Mouse (Mus musculus) neural tube, embryonic 15.5 days (tissue): ENCODE results near the gene Zpbp2. TPM values are rescaled to one million over a fixed set of nuclear protein-coding genes. Genes with fewer than 3 reads are reported as not detected.
A peak's percentile ranks its signal among the peaks of the same experiment; 100 is the strongest.
"Not testable (repeated sequence)": the region's sequence is repeated elsewhere in the genome, so short reads cannot be mapped to it uniquely, and the experiment has no call there.

Experiments used
- ATAC-seq: fragments of 200-750 bp; cut with Nextera tagmentation; 2 replicates; pipeline ENCODE4 v1.8.0; 2017; ENCODE audit warnings: mild to moderate bottlenecking, moderate TSS enrichment, moderate library complexity; ENCODE audit not compliant: low FRiP score
- H3K27ac ChIP-seq: fragments of 300-500 bp; sonication (generic); replicated peaks from 2 replicates; pipeline ENCODE4 v1.5.1; 2015; ENCODE audit warnings: mild to moderate bottlenecking, inconsistent platforms
- H3K27me3 ChIP-seq: fragments of 300-500 bp; sonication (generic); replicated peaks from 2 replicates; pipeline ENCODE4 v1.6.1; 2015; ENCODE audit warnings: inconsistent platforms
- H3K36me3 ChIP-seq: fragments of 300-500 bp; sonication (generic); 2 replicates; pipeline ENCODE4 v1.6.1; 2015; ENCODE audit warnings: inconsistent platforms
- H3K4me1 ChIP-seq: fragments of 300-500 bp; sonication (generic); 2 replicates; pipeline ENCODE4 v1.6.1; 2015; ENCODE audit warnings: inconsistent platforms
- H3K4me2 ChIP-seq: fragments of 300-500 bp; sonication (generic); 2 replicates; pipeline ENCODE4 v1.6.1; 2015; ENCODE audit warnings: inconsistent platforms, mild to moderate bottlenecking, moderate library complexity
- H3K4me3 ChIP-seq: fragments of 300-500 bp; sonication (generic); replicated peaks from 2 replicates; pipeline ENCODE4 v1.5.1; 2015; ENCODE audit warnings: mild to moderate bottlenecking, inconsistent platforms
- H3K9ac ChIP-seq: fragments of 300-500 bp; sonication (generic); replicated peaks from 2 replicates; pipeline ENCODE4 v1.6.1; 2015; ENCODE audit warnings: mild to moderate bottlenecking, inconsistent platforms
- H3K9me3 ChIP-seq: fragments of 300-500 bp; sonication (generic); replicated peaks from 2 replicates; pipeline ENCODE4 v1.6.1; 2016; ENCODE audit warnings: inconsistent platforms
- WGBS: fragments of 180-500 bp; shearing (Covaris S2); methylation state at CpG from one replicate; pipeline ENCODE4 v1.1.7; 2015; ENCODE audit warnings: mixed read lengths; 5-methylcytosine and 5-hydroxymethylcytosine counted together
- polyA plus RNA-seq: library from polyadenylated mRNA; unstranded; fragments of >200 nt; fragmentation: Nextera tagmentation; extraction: Ambion mirVana; gene quantifications from 2 replicates; pipeline ENCODE4 v1.2.1, GENCODE M21; 2015

Zpbp2 gene
- polyA plus RNA-seq, 1 experiment from 2014 or later, result not detected

- 94% methylated on average over 3 of the region's 3 CpGs for WGBS
- Histone ChIP-seq H3K9ac (no peak overlapping the region), H3K4me1 (peaks cover 9% of the 10 kb centered on the region; the same call in 1 of the 2 replicates), H3K4me3 (no peak overlapping the region), H3K36me3 (no peaks in the 10 kb centered on the region), H3K4me2 (no peak overlapping the region), H3K27me3 (peaks cover 25% of the 10 kb centered on the region), H3K9me3 (no peaks in the 10 kb centered on the region), H3K27ac (no peak overlapping the region)
- no peak for ATAC-seq
These were observed 45.1 kb downstream of the Zpbp2 start for GRCm38 (mm10) chr11:98595955-98596354.

- 54% methylated on average over 6 of the region's 6 CpGs for WGBS
These were observed 46.5 kb downstream of the Zpbp2 start for GRCm38 (mm10) chr11:98597363-98597762.

GRCm38 (mm10) chr11:98597991-98598390 is 47.1 kb downstream of the Zpbp2 start, which contains the start of gene Lrrc3c:
Gene Lrrc3c, plus strand, starts transcription at chr11:98598291.
- Histone ChIP-seq H3K4me2 (peak within 1 kb of the TSS; percentile 9; the same call in 1 of the 2 replicates), H3K27ac (no peak within 1 kb of the TSS), H3K27me3 (peaks cover 25% of the 10 kb centered on the region), H3K4me1 (peaks cover 13% of the 10 kb centered on the region), H3K9ac (no peak within 1 kb of the TSS), H3K4me3 (no peak within 1 kb of the TSS), H3K9me3 (no peaks in the 10 kb centered on the region), H3K36me3 (no peaks in the 10 kb centered on the region)
- no peak for ATAC-seq
- 88% methylated on average over 8 of the region's 8 CpGs for WGBS

More at GRCm38 (mm10) chr11:98597363-98597762, 46.5 kb downstream of the Zpbp2 start:
- no peak overlapping the region for H3K27ac ChIP-seq
- no peak overlapping the region for H3K4me3 ChIP-seq
- H3K4me2 ChIP-seq, result no peak overlapping the region
- H3K4me1 ChIP-seq, result peaks cover 13% of the 10 kb centered on the region
- no peaks in the 10 kb centered on the region for H3K36me3 ChIP-seq
- H3K9me3 ChIP-seq, result no peaks in the 10 kb centered on the region
- peaks cover 25% of the 10 kb centered on the region for H3K27me3 ChIP-seq
- ATAC-seq, result no peak
- no peak overlapping the region for H3K9ac ChIP-seq

GRCm38 (mm10) chr11:98598851-98599290 is 48.0 kb downstream of the Zpbp2 start:
- 64% methylated on average over 18 of the region's 18 CpGs for WGBS
- Histone ChIP-seq H3K27ac (no peak overlapping the region), H3K36me3 (no peaks in the 10 kb centered on the region), H3K4me1 (peaks cover 13% of the 10 kb centered on the region), H3K9me3 (no peaks in the 10 kb centered on the region), H3K4me3 (no peak overlapping the region), H3K9ac (no peak overlapping the region), H3K27me3 (peaks cover 25% of the 10 kb centered on the region), H3K4me2 (peak overlapping the region; percentile 9; the same call in 1 of the 2 replicates)
- no peak for ATAC-seq

GRCm38 (mm10) chr11:98599291-98599690 is 48.4 kb downstream of the Zpbp2 start:
- H3K27me3 ChIP-seq, result peaks cover 25% of the 10 kb centered on the region
- H3K36me3 ChIP-seq, result no peaks in the 10 kb centered on the region
- no peak overlapping the region for H3K9ac ChIP-seq
- H3K4me2 ChIP-seq, result peak overlapping the region; percentile 9; the same call in 1 of the 2 replicates
- H3K4me1 ChIP-seq, result peaks cover 13% of the 10 kb centered on the region
- H3K9me3 ChIP-seq, result no peaks in the 10 kb centered on the region
- no peak for ATAC-seq
- H3K27ac ChIP-seq, result no peak overlapping the region
- H3K4me3 ChIP-seq, result no peak overlapping the region
- WGBS, result 37% methylated on average over 18 of the region's 18 CpGs

- WGBS, result 1% methylated on average over 20 of the region's 20 CpGs
- peak overlapping the region; percentile 29 for H3K4me3 ChIP-seq
- peaks cover 13% of the 10 kb centered on the region for H3K4me1 ChIP-seq
- H3K36me3 ChIP-seq, result no peaks in the 10 kb centered on the region
- no peak overlapping the region for H3K27ac ChIP-seq
- H3K9me3 ChIP-seq, result no peaks in the 10 kb centered on the region
- H3K4me2 ChIP-seq, result peak overlapping the region; percentile 58
- H3K9ac ChIP-seq, result no peak overlapping the region
- H3K27me3 ChIP-seq, result peaks cover 27% of the 10 kb centered on the region
- no peak for ATAC-seq
These were observed 51.3 kb downstream of the Zpbp2 start for GRCm38 (mm10) chr11:98602090-98602690.

- Histone ChIP-seq H3K9me3 (no peaks in the 10 kb centered on the region), H3K36me3 (no peaks in the 10 kb centered on the region), H3K4me3 (no peak overlapping the region), H3K4me2 (no peak overlapping the region), H3K27me3 (peaks cover 17% of the 10 kb centered on the region), H3K4me1 (peaks cover 8% of the 10 kb centered on the region), H3K27ac (no peak overlapping the region), H3K9ac (no peak overlapping the region)
- no peak for ATAC-seq
- 79% methylated on average over 2 of the region's 2 CpGs for WGBS
These were observed 53.1 kb downstream of the Zpbp2 start for GRCm38 (mm10) chr11:98603953-98604352.

- peaks cover 11% of the 10 kb centered on the region; the same call in 1 of the 2 replicates for H3K27me3 ChIP-seq
These were observed 54.0 kb downstream of the Zpbp2 start for GRCm38 (mm10) chr11:98604911-98605310.

GRCm38 (mm10) chr11:98606763-98607162 is 55.9 kb downstream of the Zpbp2 start:
- Histone ChIP-seq H3K4me2 (no peak overlapping the region), H3K4me3 (no peak overlapping the region), H3K27ac (no peak overlapping the region), H3K27me3 (peaks cover 6% of the 10 kb centered on the region; the same call in 1 of the 2 replicates), H3K4me1 (peaks cover 4% of the 10 kb centered on the region), H3K9me3 (no peaks in the 10 kb centered on the region), H3K9ac (no peak overlapping the region), H3K36me3 (no peaks in the 10 kb centered on the region)
- no peak for ATAC-seq
- WGBS, result 12% methylated on average over 3 of the region's 3 CpGs

More at GRCm38 (mm10) chr11:98604911-98605310, 54.0 kb downstream of the Zpbp2 start:
- not testable (repeated sequence) for ATAC-seq, H3K4me1 ChIP-seq, H3K4me3 ChIP-seq, H3K9me3 ChIP-seq, H3K4me2 ChIP-seq, H3K9ac ChIP-seq, H3K27ac ChIP-seq, H3K36me3 ChIP-seq
- 73% methylated on average over 6 of the region's 6 CpGs for WGBS

Other genes starting within 250 kb of the Zpbp2 start
- 13.7 and 16.3 TPM in 2 replicates for gene Neurod2, start 221.4 kb upstream of the Zpbp2 start, polyA plus RNA-seq
- gene Ppp1r1b, start 202.7 kb upstream of the Zpbp2 start, polyA plus RNA-seq, result 2.5 and 3.7 TPM in 2 replicates
- 31.6 and 37.6 TPM in 2 replicates for gene Stard3, start 192.7 kb upstream of the Zpbp2 start, polyA plus RNA-seq
- 1.4 and 1.7 TPM in 2 replicates for gene Tcap, start 167.3 kb upstream of the Zpbp2 start, polyA plus RNA-seq
- 2.2 and 2.9 TPM in 2 replicates for gene Pnmt, start 164.6 kb upstream of the Zpbp2 start, polyA plus RNA-seq
- gene Pgap3, start 150.6 kb upstream of the Zpbp2 start, polyA plus RNA-seq, result 7.4 and 9.6 TPM in 2 replicates
- 7.3 and 9.4 TPM in 2 replicates for gene Erbb2, start 138.6 kb upstream of the Zpbp2 start, polyA plus RNA-seq
- 243 and 278 TPM in 2 replicates for gene Mien1, start 112.1 kb upstream of the Zpbp2 start, polyA plus RNA-seq
- gene Grb7, start 104.7 kb upstream of the Zpbp2 start, polyA plus RNA-seq, result 1.1 and 8.3 TPM in 2 replicates
- 0.18 and 1.3 TPM in 2 replicates for gene Ikzf3, start 5.1 kb upstream of the Zpbp2 start, polyA plus RNA-seq
- 92.9 and 99.8 TPM in 2 replicates for gene Ormdl3, start 36.3 kb downstream of the Zpbp2 start, polyA plus RNA-seq
- gene Lrrc3c, start 47.2 kb downstream of the Zpbp2 start, polyA plus RNA-seq, result not detected in 2 replicates
- gene Gm12355, start 74.6 kb downstream of the Zpbp2 start, polyA plus RNA-seq, result 0.42 and 0.79 TPM in 2 replicates
- not detected in 2 replicates for gene Gsdma3, start 75.3 kb downstream of the Zpbp2 start, polyA plus RNA-seq
- 0.14 and 0.15 TPM in 2 replicates for gene Gsdma2, start 95.7 kb downstream of the Zpbp2 start, polyA plus RNA-seq
- gene Gsdma, start 113.3 kb downstream of the Zpbp2 start, polyA plus RNA-seq, result 0.06 TPM in 1 of 2 replicates, not detected in the other
- 185 and 191 TPM in 2 replicates for gene Psmd3, start 131.5 kb downstream of the Zpbp2 start, polyA plus RNA-seq
- gene Csf3, start 150.2 kb downstream of the Zpbp2 start, polyA plus RNA-seq, result not detected in 2 replicates
- gene Med24, start 178.3 kb downstream of the Zpbp2 start, polyA plus RNA-seq, result 59.6 and 60.9 TPM in 2 replicates
- gene Thra, start 189.5 kb downstream of the Zpbp2 start, polyA plus RNA-seq, result 104 and 125 TPM in 2 replicates
- gene Nr1d1, start 224.2 kb downstream of the Zpbp2 start, polyA plus RNA-seq, result 3.8 and 4.0 TPM in 2 replicates
- gene Msl1, start 244.4 kb downstream of the Zpbp2 start, polyA plus RNA-seq, result 27.5 and 30.1 TPM in 2 replicates